Mouse (Mus musculus): ENCODE data around the gene Fev.

The Fev gene

DNA sequence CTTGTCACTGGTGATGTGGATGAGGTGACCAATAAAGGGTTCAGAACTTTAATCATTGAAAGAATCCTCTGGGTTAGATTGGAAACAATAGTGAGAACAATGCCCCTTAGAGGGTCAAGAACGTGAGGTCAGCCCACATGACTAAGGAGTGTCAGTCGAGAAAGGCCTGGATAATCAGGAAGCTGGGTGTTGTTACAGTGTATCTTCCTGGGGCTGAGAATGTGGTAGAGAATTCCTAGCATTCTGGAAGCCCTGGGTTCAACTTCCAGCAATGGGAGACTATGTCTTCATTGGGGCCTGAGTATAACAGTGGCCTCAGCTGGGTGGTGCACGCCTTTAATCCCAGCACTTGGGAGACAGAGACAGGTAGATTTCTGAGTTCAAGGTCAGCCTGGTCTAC, 8.0 kb downstream of the Fev start:
- DNase-seq = no peak

- no peak for DNase-seq
These were observed 13.0 kb downstream of the Fev start for GRCm38 (mm10) chr1:74872218-74872617.

DNA sequence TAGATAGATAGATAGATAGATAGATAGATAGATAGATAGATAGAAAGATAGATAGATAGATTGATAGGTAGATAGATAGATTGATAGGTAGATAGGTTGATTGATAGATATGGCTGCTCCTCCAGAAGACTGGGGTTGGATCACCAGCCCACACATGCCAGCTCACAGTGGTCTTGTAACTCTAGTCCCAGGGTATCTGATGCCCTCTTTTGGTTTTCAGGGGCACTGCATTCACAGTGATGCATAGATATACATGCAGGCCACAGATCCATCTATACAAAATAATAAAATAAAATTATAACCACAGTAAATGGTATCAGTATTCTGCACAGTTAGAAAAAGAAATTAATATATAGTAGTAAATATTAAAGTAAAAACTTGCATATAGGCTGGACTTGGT, 23.4 kb downstream of the Fev start:
- DNase-seq = no peak

DNA sequence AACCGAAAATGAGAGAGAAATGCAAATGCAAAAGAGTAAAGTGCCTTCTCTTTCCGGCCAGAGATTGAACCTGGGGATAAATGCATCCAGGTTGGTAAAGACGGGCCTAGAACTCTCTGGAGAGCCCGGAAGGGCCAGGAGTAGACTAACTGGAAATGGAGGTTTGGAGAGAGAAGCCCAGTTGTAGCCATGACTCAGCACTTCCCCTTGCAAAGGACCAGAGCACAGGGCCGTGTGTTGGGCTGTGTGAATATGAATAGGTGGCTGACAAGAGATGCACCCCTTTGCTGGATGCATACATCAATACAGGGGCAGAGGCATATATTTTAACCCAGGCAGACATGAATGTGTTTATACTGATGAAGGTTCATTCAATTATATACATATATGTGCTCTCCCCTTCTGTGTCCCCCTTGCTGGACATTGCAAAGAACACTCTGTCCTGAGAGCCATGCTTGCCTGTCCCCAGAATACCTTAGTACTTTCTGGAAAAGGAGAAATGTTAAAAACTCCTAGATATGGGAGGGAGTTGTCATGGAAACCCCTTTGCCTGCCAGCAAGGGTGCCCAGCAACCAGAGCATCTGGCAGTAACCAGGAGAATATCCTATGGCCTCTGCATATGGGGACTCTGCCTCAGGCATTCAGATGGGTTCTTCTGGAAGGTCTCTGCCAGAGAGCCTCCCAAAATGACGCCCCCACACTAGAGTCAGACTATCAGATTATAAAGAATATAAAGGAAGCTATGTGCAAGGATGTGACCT, 25.8 kb downstream of the Fev start:
- DNase-seq = no peak

DNA sequence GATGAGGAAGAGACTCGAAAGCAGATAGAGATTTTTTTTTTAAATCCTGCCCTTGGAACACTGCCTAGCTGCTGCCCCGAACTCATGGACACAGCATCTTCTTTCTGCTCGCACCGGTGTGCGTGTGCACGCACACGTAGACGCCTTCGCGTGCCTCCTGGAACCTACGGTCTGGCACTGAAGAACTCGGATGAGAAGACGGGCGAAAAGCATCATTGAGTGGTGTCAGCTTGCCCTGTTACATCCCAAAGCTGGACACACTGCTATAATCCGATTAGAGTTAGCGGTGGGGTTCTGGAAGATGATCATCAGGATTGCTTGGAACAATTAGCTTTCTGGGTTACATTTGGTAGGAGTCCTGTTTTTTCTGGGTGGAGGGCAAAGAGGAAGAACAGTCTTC, 26.4 kb downstream of the Fev start:
- DNase-seq = no peak

DNA sequence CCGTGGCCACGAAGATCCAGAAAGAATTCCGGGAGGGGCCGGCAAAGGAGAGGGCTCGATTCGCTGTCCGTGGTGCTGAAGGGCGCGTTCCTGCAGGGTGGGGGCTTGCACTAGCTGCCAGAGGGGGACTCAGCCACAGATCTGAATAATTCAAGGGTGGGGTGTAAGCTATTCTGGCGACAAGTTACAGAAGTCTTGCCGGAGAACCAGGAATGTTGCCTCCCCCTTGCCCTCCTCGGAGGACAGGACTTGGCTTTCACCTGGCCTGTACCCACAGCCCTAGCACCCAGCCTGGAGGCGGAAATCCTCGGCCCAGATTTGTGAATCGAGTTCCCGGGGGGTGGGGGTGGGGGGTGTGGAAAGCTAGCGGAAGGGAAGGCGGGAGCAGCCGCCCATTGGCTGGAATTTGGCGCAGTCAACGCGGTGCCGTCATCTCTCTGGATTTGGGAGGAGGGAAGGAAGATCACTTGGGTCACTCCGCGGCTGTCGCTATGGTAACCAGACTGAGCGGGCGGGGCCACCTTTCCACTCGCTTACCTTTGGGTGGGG, 27.0 kb downstream of the Fev start:
- peak; percentile 48 for DNase-seq

DNA sequence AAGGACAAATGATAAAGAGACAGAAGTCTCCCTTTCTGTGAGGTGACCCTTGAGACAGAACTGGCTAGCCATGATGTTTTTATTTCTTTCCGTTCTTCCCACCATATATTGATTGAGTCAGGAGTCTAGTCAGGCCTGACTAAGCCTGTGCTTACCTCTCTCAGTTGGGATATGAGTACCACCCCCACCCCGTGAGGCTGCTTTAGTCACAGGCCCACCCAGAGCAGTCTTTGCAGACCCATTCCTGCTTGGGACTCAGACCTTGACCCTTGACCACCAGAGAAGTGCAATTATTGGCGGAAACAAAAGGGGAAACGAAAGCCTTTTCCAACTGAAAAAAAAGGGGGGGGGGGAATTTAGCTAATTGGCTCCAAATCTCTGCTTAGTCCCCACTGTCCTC, 27.5 kb downstream of the Fev start:
- DNase-seq = no peak

DNA sequence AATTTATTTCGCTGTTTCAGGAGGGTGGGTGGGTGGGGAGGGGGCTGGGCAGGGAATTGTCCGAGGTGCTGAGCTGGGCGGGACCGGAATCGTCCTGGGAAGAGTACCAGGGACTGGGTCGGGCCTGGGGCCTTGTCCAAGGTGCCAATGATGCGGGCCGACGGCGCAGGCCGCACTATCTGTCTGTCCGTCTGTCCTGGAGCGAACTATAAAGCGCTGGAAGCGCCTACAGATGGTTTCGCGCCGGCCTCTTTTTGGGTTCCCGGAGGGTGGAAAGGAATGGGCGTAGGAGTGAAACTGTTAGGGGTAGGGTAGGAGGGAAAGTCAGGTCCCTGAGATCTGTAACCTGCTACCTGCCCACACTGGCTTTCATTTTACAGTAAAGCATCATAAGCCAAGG, 28.0 kb downstream of the Fev start:
- no peak for DNase-seq

- DNase-seq = no peak
These were observed 28.4 kb downstream of the Fev start for GRCm38 (mm10) chr1:74856791-74857190.

DNA sequence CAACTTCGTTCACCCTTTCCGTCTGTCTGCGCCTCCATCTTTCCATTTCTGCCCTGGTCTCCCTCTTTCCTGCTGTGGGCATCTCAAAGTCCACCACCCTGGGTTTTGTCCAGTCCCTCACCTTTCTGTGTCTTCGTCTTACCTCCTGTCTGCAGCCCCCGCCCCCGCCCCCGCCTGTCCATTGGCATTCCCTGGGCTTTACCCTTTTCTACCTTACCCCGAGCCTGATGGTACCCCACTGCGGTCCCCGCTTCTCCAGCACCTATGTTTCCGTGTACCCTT, 28.8 kb downstream of the Fev start:
- DNase-seq = no peak

- no peak for DNase-seq
These were observed 29.4 kb downstream of the Fev start for GRCm38 (mm10) chr1:74855651-74856438.

DNA sequence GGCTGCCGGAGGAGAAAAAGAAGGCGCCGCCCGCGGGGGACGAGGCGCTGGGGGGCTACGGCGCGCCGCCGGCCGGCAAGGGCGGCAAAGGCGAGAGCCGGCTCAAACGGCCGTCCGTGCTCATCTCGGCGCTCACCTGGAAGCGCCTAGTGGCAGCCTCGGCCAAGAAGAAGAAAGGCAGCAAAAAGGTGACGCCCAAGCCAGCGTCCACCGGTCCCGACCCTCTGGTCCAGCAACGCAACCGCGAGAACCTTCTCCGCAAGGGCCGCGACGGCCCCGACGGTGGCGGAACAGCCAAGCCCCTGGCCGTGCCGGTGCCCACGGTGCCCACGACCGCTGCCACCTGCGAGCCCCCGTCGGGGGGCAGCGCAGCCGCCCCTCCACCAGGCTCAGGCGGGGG, 30.1 kb downstream of the Fev start:
- DNase-seq = peak; percentile 12

DNA sequence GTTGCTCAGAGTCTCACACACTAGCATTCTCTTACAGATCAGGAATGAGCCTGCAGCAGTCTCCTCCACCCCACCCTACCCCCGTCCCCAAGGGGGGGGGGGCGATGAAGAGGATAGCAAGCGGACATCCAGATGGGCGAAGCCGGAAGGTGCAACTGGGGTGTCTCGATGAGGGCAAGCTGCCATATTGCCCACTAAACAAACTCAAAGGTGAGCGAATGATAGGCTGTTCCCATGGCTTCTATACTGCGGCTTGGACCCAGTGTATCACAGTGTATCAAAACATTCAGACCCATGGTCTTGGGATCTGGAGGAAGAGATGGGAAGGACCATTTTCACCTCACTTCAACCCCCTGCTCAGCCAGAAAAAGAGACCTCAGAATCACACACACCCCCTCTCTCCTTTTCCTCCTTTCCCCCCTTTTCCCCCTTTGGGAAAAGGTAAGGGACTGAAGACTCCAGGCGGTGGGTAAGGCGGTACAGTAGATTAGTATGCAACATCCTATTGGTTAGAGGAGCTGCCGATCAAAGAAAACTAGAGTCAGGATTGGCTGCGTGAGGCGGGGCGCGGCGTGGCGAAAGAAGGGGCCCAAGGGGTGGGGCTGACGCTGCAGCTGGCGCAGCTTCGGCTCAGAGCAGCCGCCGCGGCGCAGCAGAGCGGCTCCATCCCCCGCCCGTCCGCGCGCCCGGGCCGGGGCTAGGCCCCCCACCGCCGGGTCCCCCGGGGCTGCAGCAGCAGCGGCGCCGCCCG, 30.7 kb downstream of the Fev start, which contains the start of gene Cdk5r2:
TSS of gene Cdk5r2 (plus strand) at position 629 of the 751 bp plus-strand sequence.
- DNase-seq = peak; percentile 81

DNA sequence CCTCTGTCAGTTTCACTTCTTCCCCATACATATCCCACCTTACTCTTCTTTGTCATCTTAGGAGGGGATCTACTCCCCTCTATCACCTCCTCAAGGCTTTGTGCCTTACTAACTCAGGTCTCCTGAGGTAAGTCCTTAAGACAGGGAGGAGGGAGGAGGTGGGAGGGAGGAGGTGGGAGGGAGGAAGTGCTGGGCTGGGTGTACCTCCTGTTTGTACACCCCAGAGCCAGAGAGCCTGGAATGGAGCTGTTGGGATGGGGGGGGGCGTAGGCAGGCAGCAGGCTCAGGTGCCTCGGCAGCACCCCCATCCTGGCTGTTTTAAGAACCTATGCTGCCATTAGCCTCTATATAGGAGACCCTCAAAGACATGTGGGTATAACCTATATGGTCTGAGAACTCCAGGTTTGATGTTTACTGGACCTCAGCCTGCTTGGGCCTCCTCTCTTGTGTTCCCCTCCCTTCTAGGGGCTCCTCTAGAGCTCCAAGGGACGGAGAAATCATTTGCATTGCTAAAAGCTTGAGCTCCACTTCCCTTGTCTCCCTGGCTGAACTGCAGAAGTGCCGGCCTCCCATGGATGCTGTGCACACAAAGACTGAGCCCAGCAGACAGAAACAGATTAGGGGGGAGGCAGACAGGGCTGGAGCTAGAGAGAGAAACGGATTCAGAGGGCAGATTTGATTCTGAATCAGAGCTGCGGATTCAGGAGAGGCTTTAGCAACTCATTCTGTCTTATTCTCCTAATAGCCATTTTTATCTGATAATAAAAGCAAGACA, 34.0 kb downstream of the Fev start:
- DNase-seq = no peak

DNA sequence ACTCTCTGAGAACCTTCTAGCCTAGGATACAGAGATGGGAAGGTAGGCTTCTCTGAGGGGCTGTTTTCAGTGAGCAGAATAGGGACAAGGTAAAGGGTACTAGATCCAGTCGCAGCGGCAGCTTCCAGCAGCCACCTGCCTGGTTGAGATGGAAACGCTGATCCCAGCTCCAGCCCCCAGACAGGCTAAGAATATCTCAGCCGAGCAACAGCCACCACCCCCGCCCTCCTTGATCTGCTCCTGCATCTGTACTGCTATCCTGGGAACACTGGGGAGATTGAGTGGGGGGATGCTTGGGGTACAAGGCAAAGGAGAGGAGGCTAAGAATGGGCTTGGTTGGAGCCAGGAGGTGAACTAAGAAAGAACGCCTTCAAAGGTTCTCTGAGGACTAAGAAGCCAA, 35.0 kb downstream of the Fev start:
- no peak for DNase-seq

DNA sequence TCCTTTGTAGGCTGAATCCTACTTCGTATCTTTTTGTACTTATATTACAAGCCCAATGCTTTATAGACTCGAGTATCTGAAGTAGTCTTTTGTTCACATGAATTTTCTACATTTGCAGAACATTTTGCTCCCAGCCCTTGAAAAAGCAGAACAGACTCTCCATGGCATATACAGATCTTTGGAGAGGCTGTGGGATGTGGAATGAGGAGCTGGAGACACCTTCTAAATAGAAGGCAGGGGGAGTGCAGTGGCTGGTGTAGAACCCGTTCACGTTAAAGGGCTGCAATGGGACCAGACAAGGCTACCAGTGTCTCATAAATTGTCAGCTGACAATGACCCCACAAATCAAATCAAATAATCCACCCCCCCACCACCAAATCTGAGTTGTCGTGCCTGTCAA, 36.3 kb downstream of the Fev start:
- DNase-seq = no peak

DNA sequence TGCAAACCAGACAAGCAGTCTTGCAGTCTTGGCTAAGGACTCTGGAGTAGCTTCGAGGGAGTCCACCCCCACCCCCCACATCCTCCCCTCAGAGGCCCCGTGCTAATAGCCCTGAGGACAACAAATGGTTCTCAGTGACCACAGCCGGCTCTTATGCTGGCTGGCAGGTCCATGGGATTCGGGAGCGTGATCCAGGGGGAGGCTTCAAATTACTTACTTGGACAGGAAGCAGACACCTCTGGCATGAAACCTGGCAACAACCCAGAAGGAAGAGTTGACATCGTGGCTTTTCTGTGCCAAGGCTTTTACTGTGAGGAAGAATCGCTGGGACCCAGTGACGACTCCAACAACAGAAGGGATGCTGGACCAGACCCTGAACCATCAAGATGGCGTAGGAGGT, 38.9 kb downstream of the Fev start:
- no peak for DNase-seq

GRCm38 (mm10) chr1:74843090-74843489, 42.1 kb downstream of the Fev start:
- no peak for DNase-seq

DNA sequence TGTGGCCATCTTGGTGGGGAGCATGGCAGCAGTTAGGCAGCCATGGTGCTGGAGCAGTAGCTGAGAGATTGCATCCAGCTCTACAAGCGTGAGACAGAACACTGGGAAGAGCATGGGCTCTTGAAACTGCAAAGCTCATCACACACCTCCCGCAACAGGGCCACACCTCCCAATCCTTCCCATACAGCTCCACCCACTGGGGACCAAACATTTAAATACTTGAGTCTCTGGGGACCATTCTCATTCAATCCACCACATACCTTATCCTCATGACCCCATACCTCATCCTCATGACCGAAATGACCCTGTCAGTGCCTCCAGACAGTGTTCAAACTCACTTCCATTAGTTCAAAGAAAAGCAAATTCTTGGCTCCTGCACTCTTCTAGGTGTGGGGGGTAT, 52.0 kb downstream of the Fev start:
- no peak for DNase-seq
